Mouse (Mus musculus): ENCODE results near the gene Magea5.
"Not testable (repeated sequence)": the region's sequence is repeated elsewhere in the genome, so short reads cannot be mapped to it uniquely, and the experiment has no call there.

Gene Magea5

GRCm38 (mm10) chrX:155063045-155063444, at the start of gene Magea5:
Magea5 (minus strand) TSS chrX:155063145.
- not testable (repeated sequence) for DNase-seq

DNA sequence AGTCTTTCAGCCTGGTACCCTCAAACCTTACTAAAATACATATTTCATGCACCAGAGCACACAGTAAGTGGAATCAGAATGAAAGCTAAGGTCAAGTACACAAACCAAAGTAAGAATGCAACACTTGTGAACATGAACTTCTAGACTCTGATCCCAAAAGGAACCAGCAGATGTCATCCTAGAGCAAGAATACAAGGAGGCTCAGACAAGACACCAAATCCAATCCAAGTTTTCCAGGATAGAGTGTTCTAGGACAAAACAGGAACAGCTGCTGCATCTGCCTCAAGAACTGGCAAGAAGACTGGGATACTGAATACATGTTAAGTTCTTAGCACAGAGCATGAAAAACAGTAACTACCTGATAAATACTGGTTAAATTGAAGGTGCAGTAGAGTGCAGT, 35.1 kb upstream of the Magea5 start:
- peak; percentile 18 for DNase-seq

DNA sequence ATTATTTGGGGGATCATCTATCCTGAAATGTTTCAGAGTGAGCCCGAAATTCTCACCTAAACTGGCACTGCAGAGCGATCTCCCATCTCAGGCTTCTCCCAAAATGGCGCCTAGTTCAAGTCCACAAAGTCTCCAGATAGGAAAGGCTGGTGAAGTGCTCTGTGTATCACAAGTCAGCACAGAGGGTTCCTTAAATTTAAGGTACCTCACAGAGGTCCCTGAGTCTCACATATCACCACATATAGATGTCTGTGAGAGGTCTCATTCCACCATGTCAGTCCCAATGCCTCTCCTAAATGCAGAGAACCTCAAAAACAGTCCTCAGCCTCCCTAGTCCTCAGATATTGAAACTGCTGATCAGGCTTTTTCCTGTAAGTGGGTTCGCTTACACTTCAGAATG, 30.6 kb upstream of the Magea5 start, which contains the start of gene Magea2:
Gene Magea2 (minus strand): TSS at position 101 of the 400 bp plus-strand sequence.
- not testable (repeated sequence) for DNase-seq

- DNase-seq, result not testable (repeated sequence)
Measured at GRCm38 (mm10) chrX:155089693-155090092, 26.7 kb upstream of the Magea5 start, which contains the start of gene Magea1. Magea1 (minus strand) TSS chrX:155089793.
